Comparison of ENCODE assay signal across 9 mouse cellular contexts in the genomic region with DNA sequence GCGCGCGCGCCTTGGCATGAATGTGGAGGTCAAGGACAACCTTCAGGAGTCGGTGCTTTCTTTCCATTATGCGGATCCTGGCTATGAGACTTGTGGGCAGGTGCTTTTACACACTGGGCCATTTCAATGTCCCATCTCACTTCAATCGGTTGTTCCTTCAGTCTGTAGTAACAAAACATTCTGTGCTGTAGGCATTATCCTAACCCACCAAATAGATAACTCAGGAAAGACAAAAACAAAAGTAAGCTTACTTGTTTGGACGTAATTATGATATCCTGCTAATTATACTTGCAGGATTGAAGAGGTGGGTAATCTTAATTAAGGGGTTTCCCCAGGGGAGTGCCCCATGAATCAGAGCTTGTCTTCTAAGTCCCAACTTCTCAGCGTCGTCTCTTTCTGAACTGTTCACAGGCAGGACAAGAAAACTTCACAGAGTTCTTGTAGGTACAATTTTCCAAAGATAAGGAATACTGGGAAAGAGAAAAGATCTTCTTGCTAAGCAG. TPM values are rescaled to one million over a fixed set of nuclear protein-coding genes. Genes with fewer than 3 reads are reported as not detected.
DNase-seq lines count a peak whose midpoint lies in the region; ATAC-seq and TF ChIP-seq lines count a peak whose summit lies in the region.
"Had no signal": no experiment of that assay in that cellular context is flagged by ENCODE, and none has a peak within 500 bp of the region (broad histone marks: within the 10 kb centered on the region; RNA-seq: fewer than 3 reads in every experiment).

No protein-coding gene starts in this region.

- peak overlapping the region; percentile 67 for H3K4me2 ChIP-seq in heart, embryonic 12.5 days
- H3K4me2 ChIP-seq in forebrain, embryonic 16.5 days (ENCODE audit: low read length), result peak overlapping the region; percentile 65
- H3K4me2 ChIP-seq in liver, postnatal 0 days (ENCODE audit: low read depth, low read length), result peak overlapping the region; percentile 96

- H3K4me3 ChIP-seq in heart, embryonic 12.5 days, result peak overlapping the region; percentile 41
- peak overlapping the region; percentile 50 for H3K4me3 ChIP-seq in ES-Bruce4 (ENCODE audit: low read depth, low read length)
- peak overlapping the region; percentile 44 for H3K4me3 ChIP-seq in forebrain, embryonic 16.5 days (replicated peaks; ENCODE audit: low read length)
- H3K4me3 ChIP-seq in liver, postnatal 0 days (ENCODE audit: low read depth, low read length), result peak overlapping the region; percentile 96

- TF ChIP-seq EP300 in ES-Bruce4 (IDR thresholded peaks at IDR 0.05; ENCODE audit: insufficient read depth, low read depth, low read length), result no peak
- no peak for TF ChIP-seq EP300 in liver, postnatal 0 days (IDR thresholded peaks at IDR 0.05; ENCODE audit: low read depth)

- H3K27ac ChIP-seq in heart, embryonic 12.5 days (ENCODE audit: poor library complexity, severe bottlenecking), result peak overlapping the region; percentile 70
- H3K27ac ChIP-seq in ES-Bruce4 (ENCODE audit: insufficient read depth, low read length), result peak overlapping the region; percentile 33
- peak overlapping the region; percentile 78 for H3K27ac ChIP-seq in forebrain, embryonic 16.5 days (ENCODE audit: low read length)
- peak overlapping the region; percentile 72 for H3K27ac ChIP-seq in liver, postnatal 0 days (ENCODE audit: low read depth)

- no peak overlapping the region; the same call in 1 of the 2 replicates for H3K9ac ChIP-seq in heart, embryonic 12.5 days
- H3K9ac ChIP-seq in ES-Bruce4 (ENCODE audit: low read depth, poor library complexity, severe bottlenecking), result 0 out of 2 replicates have a peak overlapping the region, but pooled peaks have one; percentile 33
- peak overlapping the region; percentile 23 for H3K9ac ChIP-seq in forebrain, embryonic 16.5 days (replicated peaks; ENCODE audit: low read depth, low read length)
- H3K9ac ChIP-seq in liver, postnatal 0 days (replicated peaks), result no peak overlapping the region

- H3K4me1 ChIP-seq in heart, embryonic 12.5 days (replicated peaks), result peaks cover 28% of the 10 kb centered on the region
- no peaks in the 10 kb centered on the region for H3K4me1 ChIP-seq in ES-Bruce4 (ENCODE audit: control insufficient read depth, insufficient read depth, low read length)
- H3K4me1 ChIP-seq in forebrain, embryonic 16.5 days (replicated peaks; ENCODE audit: control insufficient read depth, insufficient read depth, low read length), result peaks cover 31% of the 10 kb centered on the region
- H3K4me1 ChIP-seq in liver, postnatal 0 days (ENCODE audit: insufficient read depth), result peaks cover 40% of the 10 kb centered on the region

- 52% methylated on average over 10 of the region's 10 CpGs for whole genome bisulfite sequencing in heart, embryonic 12.5 days
- WGBS in forebrain, embryonic 16.5 days, result 22% methylated on average over 10 of the region's 10 CpGs
- 53% methylated on average over 10 of the region's 10 CpGs for WGBS in liver, postnatal 0 days (ENCODE audit: insufficient replicate concordance)

- H3K27me3 ChIP-seq in heart, embryonic 12.5 days (replicated peaks), result no peaks in the 10 kb centered on the region
- no peaks in the 10 kb centered on the region for H3K27me3 ChIP-seq in ES-Bruce4 (ENCODE audit: control insufficient read depth, insufficient read depth, low read length, poor library complexity, severe bottlenecking)
- H3K27me3 ChIP-seq in forebrain, embryonic 16.5 days (replicated peaks; ENCODE audit: control insufficient read depth, insufficient read depth, low read length), result no peaks in the 10 kb centered on the region
- no peaks in the 10 kb centered on the region for H3K27me3 ChIP-seq in liver, postnatal 0 days (ENCODE audit: insufficient read depth, low read length)

- TF ChIP-seq POLR2A in ES-Bruce4 (IDR thresholded peaks at IDR 0.05; ENCODE audit: insufficient read depth, low read length), result no peak

- intact Hi-C loops in heart, postnatal 14 days (cut with DNase I), result no loop called here

- no peak for TF ChIP-seq CTCF in ES-Bruce4 (IDR thresholded peaks at IDR 0.05; ENCODE audit: low read depth, low read length)
- no peak for TF ChIP-seq CTCF in liver, postnatal 0 days (IDR thresholded peaks at IDR 0.05; ENCODE audit: low read depth)

- ATAC-seq in heart, embryonic 12.5 days (ENCODE audit: insufficient number of reproducible peaks, low FRiP score), result no peak
- no peak; the same call in 1 of the 2 replicates for ATAC-seq in forebrain, embryonic 16.5 days
- ATAC-seq in liver, postnatal 0 days, result no peak

- H3K9me3 ChIP-seq in heart, embryonic 12.5 days (replicated peaks), result no peaks in the 10 kb centered on the region
- H3K9me3 ChIP-seq in ES-Bruce4 (replicated peaks; ENCODE audit: control insufficient read depth, insufficient read depth, low read length, poor library complexity, severe bottlenecking), result no peaks in the 10 kb centered on the region
- no peaks in the 10 kb centered on the region for H3K9me3 ChIP-seq in forebrain, embryonic 16.5 days (ENCODE audit: control insufficient read depth, low read length)
- H3K9me3 ChIP-seq in liver, postnatal 0 days (ENCODE audit: low read length), result no peaks in the 10 kb centered on the region

- H3K36me3 ChIP-seq in heart, embryonic 12.5 days, result peaks cover 19% of the 10 kb centered on the region
- H3K36me3 ChIP-seq in ES-Bruce4 (ENCODE audit: control insufficient read depth, insufficient read depth, low read length, poor library complexity, severe bottlenecking), result peaks cover 12% of the 10 kb centered on the region; the same call in 1 of the 2 replicates
- no peaks in the 10 kb centered on the region for H3K36me3 ChIP-seq in forebrain, embryonic 16.5 days (ENCODE audit: control insufficient read depth, insufficient read depth)
- H3K36me3 ChIP-seq in liver, postnatal 0 days (replicated peaks; ENCODE audit: insufficient read depth, low read length), result peaks cover 17% of the 10 kb centered on the region

- no peak for DNase-seq in heart, postnatal 14 days
- no peak for DNase-seq in liver, postnatal 0 days
- no peak for DNase-seq in adrenal gland, adult 18-20 months (ENCODE audit: low spot score in 2 of 2)
- no peak for DNase-seq in left cerebral cortex, adult 8-10 months (ENCODE audit: low spot score in 2 of 2)
- no peak for DNase-seq in thymus, postnatal 4 days

RNA-seq across cellular contexts. Expression of a gene that starts 0.8 kb away (rescaled TPM):
- 60.7 and 65.0 TPM in 2 replicates for polyA plus RNA-seq in heart, embryonic 12.5 days (2016; fragmentation: Nextera tagmentation; extraction: Ambion mirVana)
- total RNA-seq in heart, postnatal 14 days (2021), result 10 to 100 TPM; 30.5 to 31.9 TPM
- 69.0 and 72.3 TPM in 2 replicates for polyA plus RNA-seq in ES-Bruce4 (2011; ENCODE audit: insufficient read depth, insufficient read length, low read depth, missing spikeins)
- polyA plus RNA-seq in forebrain, embryonic 16.5 days (2015; fragmentation: Nextera tagmentation; extraction: Ambion mirVana), result 60.0 and 66.9 TPM in 2 replicates
- 25.9 and 33.6 TPM in 2 replicates for polyA plus RNA-seq in liver, postnatal 0 days (2015; fragmentation: Nextera tagmentation; extraction: Ambion mirVana)
- total RNA-seq in adrenal gland, adult 18-20 months (2021), result 10 to 100 TPM; 34.5 to 35.3 TPM
- total RNA-seq in left cerebral cortex, adult 8-10 months (2022), result 10 to 100 TPM; 22.0 to 31.3 (median 25.3) TPM

RNA-seq across cellular contexts. Expression of a gene that starts 13.8 kb away (rescaled TPM):
- polyA plus RNA-seq in heart, embryonic 12.5 days (2016; fragmentation: Nextera tagmentation; extraction: Ambion mirVana), result 41.0 and 44.4 TPM in 2 replicates
- 1 to 10 TPM; 5.2 to 7.0 TPM for total RNA-seq in heart, postnatal 14 days (2021)
- polyA plus RNA-seq in ES-Bruce4 (2011; ENCODE audit: insufficient read depth, insufficient read length, low read depth, missing spikeins), result 319 and 368 TPM in 2 replicates
- polyA plus RNA-seq in forebrain, embryonic 16.5 days (2015; fragmentation: Nextera tagmentation; extraction: Ambion mirVana), result 6.6 and 12.1 TPM in 2 replicates
- 63.8 and 68.7 TPM in 2 replicates for polyA plus RNA-seq in liver, postnatal 0 days (2015; fragmentation: Nextera tagmentation; extraction: Ambion mirVana)
- 10 to 100 TPM in 1 of 2 experiments, 1 to 10 TPM in 1; 7.6 to 10.6 TPM for total RNA-seq in adrenal gland, adult 18-20 months (2021)
- 1 to 10 TPM; 5.1 to 8.7 (median 6.8) TPM for total RNA-seq in left cerebral cortex, adult 8-10 months (2022)

RNA-seq across cellular contexts. Expression of a gene that starts 14.0 kb away (rescaled TPM):
- polyA plus RNA-seq in heart, embryonic 12.5 days (2016; fragmentation: Nextera tagmentation; extraction: Ambion mirVana), result 0.08 TPM in 1 of 2 replicates, not detected in the other
- total RNA-seq in heart, postnatal 14 days (2021), result not detected
- polyA plus RNA-seq in ES-Bruce4 (2011; ENCODE audit: insufficient read depth, insufficient read length, low read depth, missing spikeins), result not detected in 2 replicates
- polyA plus RNA-seq in forebrain, embryonic 16.5 days (2015; fragmentation: Nextera tagmentation; extraction: Ambion mirVana), result 0.11 and 0.33 TPM in 2 replicates
- polyA plus RNA-seq in liver, postnatal 0 days (2015; fragmentation: Nextera tagmentation; extraction: Ambion mirVana), result 0.29 and 0.34 TPM in 2 replicates
- total RNA-seq in adrenal gland, adult 18-20 months (2021), result under 1 TPM; 0.36 to 0.38 TPM
- total RNA-seq in left cerebral cortex, adult 8-10 months (2022), result under 1 TPM in 2 of 4 experiments, not detected in 2; 0.16 to 0.21 TPM

RNA-seq across cellular contexts. Expression of a gene that starts 32.0 kb away (rescaled TPM):
- not detected in 2 replicates for polyA plus RNA-seq in heart, embryonic 12.5 days (2016; fragmentation: Nextera tagmentation; extraction: Ambion mirVana)
- total RNA-seq in heart, postnatal 14 days (2021), result not detected
- polyA plus RNA-seq in ES-Bruce4 (2011; ENCODE audit: insufficient read depth, insufficient read length, low read depth, missing spikeins), result not detected in 2 replicates
- polyA plus RNA-seq in forebrain, embryonic 16.5 days (2015; fragmentation: Nextera tagmentation; extraction: Ambion mirVana), result not detected in 2 replicates
- polyA plus RNA-seq in liver, postnatal 0 days (2015; fragmentation: Nextera tagmentation; extraction: Ambion mirVana), result not detected in 2 replicates
- total RNA-seq in adrenal gland, adult 18-20 months (2021), result not detected
- total RNA-seq in left cerebral cortex, adult 8-10 months (2022), result not detected
- total RNA-seq: heart, postnatal 10 days had no signal

RNA-seq across cellular contexts. Expression of a gene that starts 43.6 kb away (rescaled TPM):
- 0.28 TPM in 1 of 2 replicates, not detected in the other for polyA plus RNA-seq in heart, embryonic 12.5 days (2016; fragmentation: Nextera tagmentation; extraction: Ambion mirVana)
- total RNA-seq in heart, postnatal 14 days (2021), result under 1 TPM in 1 of 2 experiments, not detected in 1; 0.12 TPM
- polyA plus RNA-seq in ES-Bruce4 (2011; ENCODE audit: insufficient read depth, insufficient read length, low read depth, missing spikeins), result 1.4 and 1.9 TPM in 2 replicates
- 0.53 and 1.1 TPM in 2 replicates for polyA plus RNA-seq in forebrain, embryonic 16.5 days (2015; fragmentation: Nextera tagmentation; extraction: Ambion mirVana)
- polyA plus RNA-seq in liver, postnatal 0 days (2015; fragmentation: Nextera tagmentation; extraction: Ambion mirVana), result 0.07 TPM in 1 of 2 replicates, not detected in the other
- under 1 TPM; 0.17 to 0.51 TPM for total RNA-seq in adrenal gland, adult 18-20 months (2021)
- under 1 TPM; 0.26 to 0.70 (median 0.39) TPM for total RNA-seq in left cerebral cortex, adult 8-10 months (2022)
- total RNA-seq: heart, postnatal 10 days had no signal

Comparison
In these comparisons a context has a peak if more than half of its experiments do, and no peak if none do; other contexts are left out.
1. H3K4me3 ChIP-seq: peak in every context shown above with its lines; median percentile 96 in liver, postnatal 0 days; 50 in ES-Bruce4; 44 in forebrain, embryonic 16.5 days; 41 in heart, embryonic 12.5 days.
2. H3K9ac ChIP-seq: peak in ES-Bruce4 (single experiment) and forebrain, embryonic 16.5 days (single experiment); none in heart, embryonic 12.5 days (single experiment) and liver, postnatal 0 days (single experiment).
3. Peak in every context shown above with its lines, with median percentiles within 50 percentile points of each other: H3K27ac ChIP-seq and H3K4me2 ChIP-seq.